Mouse (Mus musculus) CH12.LX (cell line): ENCODE measurements around the gene Gm12184.
"Not testable (repeated sequence)": the region's sequence is repeated elsewhere in the genome, so short reads cannot be mapped to it uniquely, and the experiment has no call there.

Source experiments
- EP300 ChIP-seq: IDR thresholded peaks from 2 replicates; pipeline ENCODE4 v1.6.1; 2011; ENCODE audit warnings: low read length, improper control_type of control experiment
- IRF4 ChIP-seq: IDR thresholded peaks from 2 replicates; pipeline ENCODE4 v1.6.1; 2014; ENCODE audit warnings: low read depth, mild to moderate bottlenecking, inconsistent platforms, low read length, improper control_type of control experiment

DNA sequence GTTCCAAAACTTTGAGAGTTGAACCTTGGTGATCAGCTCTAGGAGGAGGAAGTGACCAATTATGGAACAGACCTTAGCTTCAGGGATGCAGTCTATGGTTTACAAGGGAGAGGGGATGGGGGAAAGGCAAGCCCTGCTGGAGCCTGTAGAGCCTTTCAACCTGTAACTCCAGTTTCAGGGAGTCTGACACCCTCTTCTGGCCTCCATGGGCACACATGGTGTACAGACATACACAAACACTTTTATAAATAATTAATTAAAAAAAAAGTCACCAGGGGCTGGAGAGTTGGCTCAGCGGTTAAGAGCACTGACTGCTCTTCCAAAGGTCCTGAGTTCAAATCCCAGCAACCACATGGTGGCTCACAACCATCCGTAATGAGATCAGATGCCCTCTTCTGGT lies 19.9 kb upstream of the Gm12184 start:
- not testable (repeated sequence) for TF ChIP-seq IRF4, EP300
